Mouse (Mus musculus) right cerebral cortex, postnatal 4 days (tissue): Measurements from ENCODE around the gene Prkg1.
"Not testable (repeated sequence)": the region's sequence is repeated elsewhere in the genome, so short reads cannot be mapped to it uniquely, and the experiment has no call there.

Source experiments
- DNase-seq: peaks from one replicate; pipeline ENCODE4 v3.0.0-alpha.2; 2022

The Prkg1 gene

DNA sequence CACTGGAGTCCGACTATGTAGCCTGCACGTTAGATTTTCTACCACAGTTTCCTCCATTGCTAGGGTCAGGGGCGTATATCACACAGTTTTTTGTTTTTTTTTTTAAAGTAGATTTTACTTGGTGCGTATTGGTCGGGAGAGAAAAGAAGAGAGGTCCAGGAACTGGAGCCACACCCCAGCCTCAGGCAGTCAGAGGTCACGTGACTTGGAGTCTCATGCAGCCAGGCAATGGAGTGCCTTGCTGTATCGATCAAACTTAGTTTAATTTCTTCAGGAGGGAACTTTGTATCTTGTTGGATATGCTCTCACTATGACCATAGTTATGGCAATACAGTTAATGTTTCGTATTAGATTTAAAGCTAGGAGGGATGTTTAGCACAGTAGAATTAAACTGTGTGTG lies 1212.6 kb downstream of the Prkg1 start:
- DNase-seq, result no peak

DNA sequence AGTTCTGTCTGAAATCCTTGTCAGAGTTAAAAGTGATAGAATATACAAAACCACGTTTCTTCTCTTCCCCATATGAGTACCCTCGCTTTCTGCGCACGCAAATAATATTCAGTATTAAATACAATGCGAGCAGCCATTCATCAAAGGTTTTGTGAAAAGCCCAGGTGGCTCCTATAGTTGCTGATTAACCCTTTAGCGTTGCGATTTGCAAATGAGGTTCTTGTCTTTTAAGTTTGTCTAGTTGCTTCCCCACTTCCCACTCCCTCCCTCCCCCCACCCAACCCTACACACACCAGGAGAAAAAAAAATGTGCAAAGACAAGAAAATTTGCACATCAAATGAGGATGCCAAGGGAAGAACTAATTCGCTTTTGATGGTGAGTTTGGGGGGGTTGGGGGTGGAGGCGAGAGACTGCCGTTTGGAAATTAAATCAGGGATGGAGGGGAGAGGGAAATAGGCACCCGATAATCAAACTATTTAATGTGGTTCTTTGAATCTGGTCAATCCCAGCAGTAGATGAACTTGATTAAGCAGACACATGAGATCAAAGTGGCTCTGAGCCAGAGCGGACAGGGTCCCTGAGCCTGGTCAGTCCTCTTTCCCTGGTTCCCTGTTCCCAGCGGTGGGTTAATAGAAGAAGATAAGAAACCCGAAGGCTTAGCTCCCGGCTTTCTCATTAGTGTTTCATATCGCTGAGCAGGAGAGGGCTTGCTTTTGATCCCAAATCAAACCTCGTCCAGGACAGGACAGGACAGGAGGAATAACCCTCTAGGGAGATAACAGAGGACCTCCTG lies 1214.8 kb downstream of the Prkg1 start:
- DNase-seq, result no peak

DNA sequence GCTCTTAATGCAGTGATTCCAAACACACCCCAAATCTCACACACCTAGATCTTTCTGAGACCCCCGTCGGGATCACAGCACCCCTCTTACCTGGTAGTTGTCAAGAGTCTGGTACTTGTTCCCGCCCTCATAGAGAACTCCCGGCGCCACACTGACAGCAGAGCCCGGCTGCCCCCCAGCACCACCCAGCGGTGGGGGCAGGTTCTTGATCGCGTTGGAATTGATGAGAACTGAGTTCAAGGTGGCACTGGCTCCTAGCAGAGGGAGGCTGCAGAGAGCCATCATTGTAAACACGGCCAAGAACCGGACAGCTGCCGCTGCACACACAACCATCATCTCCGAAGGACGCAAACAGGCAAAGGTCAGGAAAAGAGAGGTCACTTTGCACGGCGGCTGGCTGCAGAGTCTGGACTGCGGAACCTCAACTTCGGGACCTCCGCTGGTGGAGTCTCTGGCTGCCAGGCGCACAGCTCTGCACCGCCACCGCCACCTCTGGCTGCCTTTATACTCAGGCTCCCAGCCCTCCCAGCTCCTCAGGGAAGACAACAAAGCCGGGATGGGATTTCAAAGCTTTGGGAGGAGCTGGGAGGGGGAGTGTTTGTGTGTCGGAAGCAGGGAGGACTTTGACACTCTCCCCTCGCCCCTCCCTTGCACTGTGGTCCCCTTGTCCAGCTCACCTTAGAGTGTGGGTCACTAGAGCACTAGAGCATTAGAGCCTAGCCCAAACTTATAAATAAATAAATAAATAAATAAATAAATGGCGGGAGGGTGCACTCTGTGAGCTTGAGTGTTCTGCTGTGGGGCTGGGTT lies 1215.6 kb downstream of the Prkg1 start, which contains the start of gene Dkk1:
Dkk1 (minus strand) TSS at position 622 of the 810 bp plus-strand sequence.
- peak; percentile 34 for DNase-seq

GRCm38 (mm10) chr19:30548411-30549043 lies 1216.3 kb downstream of the Prkg1 start:
- DNase-seq, result peak; percentile 9

DNA sequence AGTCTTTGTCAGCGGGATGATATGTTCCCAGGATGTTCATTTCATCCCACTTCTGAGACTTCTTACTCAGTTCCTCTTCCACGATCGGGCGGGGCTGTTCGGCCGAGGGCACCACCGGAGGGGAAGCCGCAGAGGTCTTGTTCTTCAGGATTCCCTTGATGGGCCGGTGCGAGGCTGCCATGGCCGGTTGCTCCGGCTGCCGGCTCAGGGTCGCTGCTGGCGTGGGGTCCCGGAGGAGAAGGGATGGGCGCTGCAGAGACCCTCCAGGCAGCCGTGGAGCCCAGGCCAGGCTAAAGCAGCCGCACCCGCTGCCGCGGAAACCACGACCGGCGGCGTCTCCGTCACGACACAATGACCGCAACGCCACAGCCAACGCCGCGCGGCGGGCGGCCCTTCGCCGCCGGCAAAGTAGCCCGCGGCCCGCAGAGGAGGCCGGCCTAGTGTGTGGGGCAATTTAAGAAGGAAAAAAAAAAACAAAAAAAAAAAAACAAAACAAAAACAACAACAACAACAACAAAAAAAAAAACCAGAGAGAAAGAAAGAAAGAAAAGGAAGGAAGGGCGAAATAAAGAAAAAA lies 1225.4 kb downstream of the Prkg1 start:
- DNase-seq, result not testable (repeated sequence)

DNA sequence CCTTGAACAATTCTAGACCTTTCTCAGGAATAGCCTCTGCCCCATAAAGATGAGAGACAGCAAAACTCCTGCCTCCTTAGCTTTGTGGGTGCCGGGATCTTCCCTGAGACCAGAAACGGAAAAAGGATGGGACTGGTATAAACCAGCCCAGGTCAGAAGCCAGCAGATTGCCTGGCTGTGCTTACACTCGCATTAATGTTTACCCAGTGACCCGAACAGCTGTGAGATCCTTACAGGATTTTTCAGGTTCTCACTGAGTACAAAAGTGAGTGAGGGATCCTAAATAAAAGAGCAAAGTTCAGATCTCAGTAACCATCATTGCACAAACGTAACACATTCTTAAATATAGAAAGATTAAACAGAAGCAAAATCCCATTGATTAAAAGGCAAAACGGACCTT lies 1248.1 kb downstream of the Prkg1 start:
- no peak for DNase-seq
